Mouse (Mus musculus) embryonic facial prominence, embryonic 11.5 days (tissue): ENCODE data around the gene Aurkb. TPM values are rescaled to one million over a fixed set of nuclear protein-coding genes. Genes with fewer than 3 reads are reported as not detected.

Experiments
- ATAC-seq: fragments of 200-750 bp; cut with Nextera tagmentation; replicated peaks from 2 replicates; pipeline ENCODE4 v1.8.0; 2017; ENCODE audit warnings: low read depth; ENCODE audit not compliant: insufficient number of reproducible peaks, low FRiP score, low TSS enrichment
- DNase-seq: peaks from one replicate; pipeline ENCODE4 v3.0.0-alpha.2; 2015; ENCODE audit warnings: low spot score
- H3K27ac ChIP-seq: fragments of 300-500 bp; sonication (generic); replicated peaks from 2 replicates; pipeline ENCODE4 v1.5.1; 2014; ENCODE audit warnings: mild to moderate bottlenecking, low read depth, low read length, control low read depth
- H3K27me3 ChIP-seq: fragments of 300-500 bp; sonication (generic); 2 replicates; pipeline ENCODE4 v1.6.1; 2014; ENCODE audit warnings: mild to moderate bottlenecking, low read length, moderate library complexity, mixed read lengths; ENCODE audit not compliant: control insufficient read depth, insufficient read depth
- H3K36me3 ChIP-seq: fragments of 300-500 bp; sonication (generic); replicated peaks from 2 replicates; pipeline ENCODE4 v1.6.1; 2014; ENCODE audit warnings: low read depth, mild to moderate bottlenecking, low read length, moderate library complexity, mixed read lengths; ENCODE audit not compliant: control insufficient read depth, insufficient read depth
- H3K4me1 ChIP-seq: fragments of 300-500 bp; sonication (generic); 2 replicates; pipeline ENCODE4 v1.6.1; 2014; ENCODE audit warnings: low read length, mixed read lengths; ENCODE audit not compliant: control insufficient read depth, insufficient read depth
- H3K4me2 ChIP-seq: fragments of 300-500 bp; sonication (generic); 2 replicates; pipeline ENCODE4 v1.6.1; 2014; ENCODE audit warnings: low read depth, mild to moderate bottlenecking, control low read depth, low read length, moderate library complexity
- H3K4me3 ChIP-seq: fragments of 300-500 bp; sonication (generic); 2 replicates; pipeline ENCODE4 v1.5.1; 2014; ENCODE audit warnings: low read depth, low read length, control low read depth
- H3K9ac ChIP-seq: fragments of 300-500 bp; sonication (generic); replicated peaks from 2 replicates; pipeline ENCODE4 v1.6.1; 2014; ENCODE audit warnings: mild to moderate bottlenecking, control low read depth, low read length
- H3K9me3 ChIP-seq: fragments of 300-500 bp; sonication (generic); replicated peaks from 2 replicates; pipeline ENCODE4 v1.6.1; 2016; ENCODE audit warnings: mild to moderate bottlenecking, low read length, inconsistent platforms, mixed read lengths; ENCODE audit not compliant: control insufficient read depth
- WGBS: fragments of 180-500 bp; shearing (Covaris S2); extraction: QIAGEN DNeasy Blood & Tissue Kit; methylation state at CpG from one replicate; pipeline ENCODE4 v1.1.7; 2014; 5-methylcytosine and 5-hydroxymethylcytosine counted together
- polyA plus RNA-seq: library from polyadenylated mRNA; unstranded; fragments of >200 nt; fragmentation: Nextera tagmentation; extraction: Ambion mirVana; gene quantifications from 2 replicates; pipeline ENCODE4 v1.2.1, GENCODE M21; 2014

The Aurkb gene
- polyA plus RNA-seq, 1 experiment from 2014 or later: 162 TPM

DNA sequence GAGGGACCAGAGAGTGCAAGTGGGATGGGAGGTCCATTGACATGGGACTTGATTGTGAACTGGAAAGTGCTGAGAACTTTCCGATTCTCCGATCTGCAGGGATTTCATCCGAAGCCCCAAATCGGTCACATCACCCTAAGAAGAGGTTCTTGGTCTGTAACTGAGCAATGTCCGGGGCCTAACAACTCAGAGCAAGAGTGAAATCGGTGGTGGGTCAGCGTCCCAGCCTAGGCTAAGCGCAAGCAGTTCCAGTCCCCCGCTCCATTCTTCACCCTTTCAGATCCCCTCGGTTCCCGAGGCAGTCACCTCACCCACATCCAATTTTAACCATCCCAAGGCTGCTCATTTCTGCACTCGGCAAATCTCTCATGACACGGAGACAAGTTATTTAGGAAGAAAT, 24.6 kb downstream of the Aurkb start:
- Histone ChIP-seq H3K9me3 (no peaks in the 10 kb centered on the region), H3K4me1 (no peaks in the 10 kb centered on the region), H3K27ac (peak overlapping the region; percentile 63), H3K4me3 (peak overlapping the region; percentile 52), H3K9ac (peak overlapping the region; percentile 70), H3K27me3 (no peaks in the 10 kb centered on the region), H3K36me3 (no peaks in the 10 kb centered on the region), H3K4me2 (peak overlapping the region; percentile 72)
- 0% methylated on average over 13 of the region's 13 CpGs for WGBS
- ATAC-seq (no peak), DNase-seq (peak; percentile 38)

- peak; percentile 97 for DNase-seq
- Histone ChIP-seq H3K9me3 (no peaks in the 10 kb centered on the region), H3K9ac (peak within 1 kb of the TSS; percentile 70), H3K4me3 (peak within 1 kb of the TSS; percentile 52), H3K27me3 (no peaks in the 10 kb centered on the region), H3K27ac (peak within 1 kb of the TSS; percentile 63), H3K4me1 (no peaks in the 10 kb centered on the region), H3K4me2 (peak within 1 kb of the TSS; percentile 72), H3K36me3 (no peaks in the 10 kb centered on the region)
- peak; percentile 78 for ATAC-seq
- under 1% methylated on average over 46 of the region's 47 CpGs for WGBS
These were observed 25.3 kb downstream of the Aurkb start, which contains the start of gene Tmem107 for GRCm38 (mm10) chr11:69070590-69071222. Tmem107 (plus strand) TSS chr11:69070806.

- Histone ChIP-seq H3K36me3 (no peaks in the 10 kb centered on the region), H3K27ac (peak overlapping the region; percentile 36; the same call in 1 of the 2 replicates), H3K4me1 (no peaks in the 10 kb centered on the region)
These were observed 25.8 kb downstream of the Aurkb start for GRCm38 (mm10) chr11:69071262-69071661.

GRCm38 (mm10) chr11:69072234-69072633, 26.8 kb downstream of the Aurkb start:
- WGBS: 86% methylated on average over 11 of the region's 11 CpGs
- ATAC-seq: no peak
- Histone ChIP-seq H3K4me2 (peak overlapping the region; percentile 43), H3K9me3 (no peaks in the 10 kb centered on the region), H3K4me1 (no peaks in the 10 kb centered on the region), H3K9ac (no peak overlapping the region; the same call in 1 of the 2 replicates), H3K36me3 (no peaks in the 10 kb centered on the region), H3K27ac (peak overlapping the region; percentile 52; the same call in 1 of the 2 replicates), H3K27me3 (no peaks in the 10 kb centered on the region), H3K4me3 (peak overlapping the region; percentile 16; the same call in 1 of the 2 replicates)
- DNase-seq: no peak

More at GRCm38 (mm10) chr11:69071262-69071661, 25.8 kb downstream of the Aurkb start:
- Histone ChIP-seq H3K9me3 (no peaks in the 10 kb centered on the region), H3K4me2 (peak overlapping the region; percentile 72), H3K9ac (peak overlapping the region; percentile 70), H3K27me3 (no peaks in the 10 kb centered on the region), H3K4me3 (peak overlapping the region; percentile 52)
- DNase-seq (no peak), ATAC-seq (no peak)
- 23% methylated on average over 9 of the region's 9 CpGs for WGBS

GRCm38 (mm10) chr11:69072666-69073064, 27.2 kb downstream of the Aurkb start:
- Histone ChIP-seq H3K36me3 (no peaks in the 10 kb centered on the region), H3K4me3 (peak overlapping the region; percentile 16), H3K27ac (peak overlapping the region; percentile 52), H3K4me1 (no peaks in the 10 kb centered on the region), H3K9me3 (no peaks in the 10 kb centered on the region), H3K4me2 (peak overlapping the region; percentile 43), H3K9ac (peak overlapping the region; percentile 46), H3K27me3 (no peaks in the 10 kb centered on the region)
- 11% methylated on average over 9 of the region's 9 CpGs for WGBS
- DNase-seq: no peak
- ATAC-seq: no peak

- no peaks in the 10 kb centered on the region for H3K9me3 ChIP-seq
- H3K27me3 ChIP-seq: no peaks in the 10 kb centered on the region
- H3K4me2 ChIP-seq: peak overlapping the region; percentile 43
- H3K36me3 ChIP-seq: no peaks in the 10 kb centered on the region
- H3K4me3 ChIP-seq: peak overlapping the region; percentile 16
- 0% methylated on average over 14 of the region's 14 CpGs for WGBS
- H3K4me1 ChIP-seq: no peaks in the 10 kb centered on the region
- ATAC-seq: peak; percentile 81
- peak overlapping the region; percentile 56 for H3K9ac ChIP-seq
- DNase-seq: peak; percentile 95
- H3K27ac ChIP-seq: peak overlapping the region; percentile 52
These were observed 27.8 kb downstream of the Aurkb start for GRCm38 (mm10) chr11:69073065-69073888.

- Histone ChIP-seq H3K4me3 (no peak overlapping the region), H3K4me1 (no peaks in the 10 kb centered on the region), H3K9me3 (no peaks in the 10 kb centered on the region), H3K4me2 (no peak overlapping the region), H3K27ac (no peak overlapping the region; the same call in 1 of the 2 replicates), H3K27me3 (no peaks in the 10 kb centered on the region), H3K36me3 (no peaks in the 10 kb centered on the region), H3K9ac (peak overlapping the region; percentile 13; the same call in 1 of the 2 replicates)
- ATAC-seq (no peak), DNase-seq (no peak)
- 49% methylated on average over 6 of the region's 6 CpGs for WGBS
These were observed 28.7 kb downstream of the Aurkb start for GRCm38 (mm10) chr11:69073951-69074775.
